Mouse (Mus musculus) embryonic facial prominence, embryonic 15.5 days (tissue): ENCODE results near the gene Gpr27. TPM values are rescaled to one million over a fixed set of nuclear protein-coding genes. Genes with fewer than 3 reads are reported as not detected.

ENCODE experiments used
- ATAC-seq: fragments of 200-750 bp; cut with Nextera tagmentation; 2 replicates; pipeline ENCODE4 v1.8.0; 2017; ENCODE audit warnings: low read depth, moderate TSS enrichment; ENCODE audit not compliant: insufficient number of reproducible peaks, low FRiP score, low TSS enrichment
- H3K27ac ChIP-seq: fragments of 300-500 bp; sonication (generic); replicated peaks from 2 replicates; pipeline ENCODE4 v1.5.1; 2015; ENCODE audit warnings: mild to moderate bottlenecking, inconsistent platforms
- H3K27me3 ChIP-seq: fragments of 300-500 bp; sonication (generic); 2 replicates; pipeline ENCODE4 v1.6.1; 2015; ENCODE audit warnings: inconsistent platforms
- H3K36me3 ChIP-seq: fragments of 300-500 bp; sonication (generic); 2 replicates; pipeline ENCODE4 v1.6.1; 2015; ENCODE audit warnings: mild to moderate bottlenecking, inconsistent platforms
- H3K4me1 ChIP-seq: fragments of 300-500 bp; sonication (generic); 2 replicates; pipeline ENCODE4 v1.6.1; 2015; ENCODE audit warnings: inconsistent platforms
- H3K4me2 ChIP-seq: fragments of 300-500 bp; sonication (generic); replicated peaks from 2 replicates; pipeline ENCODE4 v1.6.1; 2015; ENCODE audit warnings: mild to moderate bottlenecking, inconsistent platforms
- H3K4me3 ChIP-seq: fragments of 300-500 bp; sonication (generic); replicated peaks from 2 replicates; pipeline ENCODE4 v1.5.1; 2015; ENCODE audit warnings: mild to moderate bottlenecking, inconsistent platforms
- H3K9ac ChIP-seq: fragments of 300-500 bp; sonication (generic); 2 replicates; pipeline ENCODE4 v1.6.1; 2015; ENCODE audit warnings: inconsistent platforms
- H3K9me3 ChIP-seq: fragments of 300-500 bp; sonication (generic); replicated peaks from 2 replicates; pipeline ENCODE4 v1.6.1; 2016; ENCODE audit warnings: inconsistent platforms
- WGBS: fragments of 180-500 bp; shearing (Covaris S2); methylation state at CpG from one replicate; pipeline ENCODE4 v1.1.7; 2015; 5-methylcytosine and 5-hydroxymethylcytosine counted together
- polyA plus RNA-seq: library from polyadenylated mRNA; unstranded; fragments of >200 nt; fragmentation: Nextera tagmentation; extraction: Ambion mirVana; gene quantifications from 2 replicates; pipeline ENCODE4 v1.2.1, GENCODE M21; 2015

Gene Gpr27
- polyA plus RNA-seq, 1 experiment from 2014 or later, result 7.5 TPM

GRCm38 (mm10) chr6:99678108-99678507 is 14.4 kb upstream of the Gpr27 start:
- Histone ChIP-seq H3K4me1 (no peaks in the 10 kb centered on the region), H3K27ac (no peak overlapping the region), H3K4me2 (no peak overlapping the region), H3K9me3 (no peaks in the 10 kb centered on the region), H3K9ac (no peak overlapping the region), H3K27me3 (no peaks in the 10 kb centered on the region), H3K4me3 (no peak overlapping the region), H3K36me3 (no peaks in the 10 kb centered on the region)
- ATAC-seq, result no peak
- WGBS, result 86% methylated on average over 11 of the region's 11 CpGs

GRCm38 (mm10) chr6:99683974-99684373 is 8.5 kb upstream of the Gpr27 start:
- H3K36me3 ChIP-seq, result no peaks in the 10 kb centered on the region
- H3K9me3 ChIP-seq, result no peaks in the 10 kb centered on the region
- no peak overlapping the region for H3K4me3 ChIP-seq
- H3K4me1 ChIP-seq, result no peaks in the 10 kb centered on the region
- no peak overlapping the region for H3K4me2 ChIP-seq
- WGBS, result 85% methylated on average over 5 of the region's 5 CpGs
- H3K9ac ChIP-seq, result no peak overlapping the region
- no peak overlapping the region for H3K27ac ChIP-seq
- H3K27me3 ChIP-seq, result no peaks in the 10 kb centered on the region
- ATAC-seq, result no peak

GRCm38 (mm10) chr6:99684899-99685298 is 7.6 kb upstream of the Gpr27 start:
- no peak overlapping the region for H3K27ac ChIP-seq
- H3K4me1 ChIP-seq, result no peaks in the 10 kb centered on the region
- no peak overlapping the region for H3K4me2 ChIP-seq
- no peaks in the 10 kb centered on the region for H3K9me3 ChIP-seq
- H3K9ac ChIP-seq, result no peak overlapping the region
- no peak for ATAC-seq
- H3K4me3 ChIP-seq, result no peak overlapping the region
- H3K27me3 ChIP-seq, result peaks cover under 1% of the 10 kb centered on the region; the same call in 1 of the 2 replicates
- H3K36me3 ChIP-seq, result no peaks in the 10 kb centered on the region
- WGBS, result 57% methylated on average over 5 of the region's 5 CpGs

GRCm38 (mm10) chr6:99688513-99688912 is 4.0 kb upstream of the Gpr27 start:
- no peak for ATAC-seq
- H3K27me3 ChIP-seq, result peaks cover 28% of the 10 kb centered on the region
- no peak overlapping the region for H3K9ac ChIP-seq
- no peak overlapping the region for H3K4me2 ChIP-seq
- 84% methylated on average over 6 of the region's 6 CpGs for WGBS
- peaks cover 15% of the 10 kb centered on the region for H3K4me1 ChIP-seq
- no peaks in the 10 kb centered on the region for H3K36me3 ChIP-seq
- no peaks in the 10 kb centered on the region for H3K9me3 ChIP-seq
- no peak overlapping the region for H3K27ac ChIP-seq
- no peak overlapping the region for H3K4me3 ChIP-seq

GRCm38 (mm10) chr6:99691666-99692205 is 743 bp upstream of the Gpr27 start:
- ATAC-seq, result 0 out of 2 replicates have a peak, but pooled peaks have one; percentile 15
- peaks cover 47% of the 10 kb centered on the region for H3K27me3 ChIP-seq

GRCm38 (mm10) chr6:99692916-99693841 is 700 bp downstream of the Gpr27 start:
- H3K9me3 ChIP-seq, result no peaks in the 10 kb centered on the region
- no peak for ATAC-seq
- no peaks in the 10 kb centered on the region for H3K36me3 ChIP-seq
- peak overlapping the region; percentile 71; the same call in 1 of the 2 replicates for H3K27ac ChIP-seq
- peaks cover 47% of the 10 kb centered on the region for H3K27me3 ChIP-seq
- H3K9ac ChIP-seq, result peak overlapping the region; percentile 53
- H3K4me2 ChIP-seq, result peak overlapping the region; percentile 92
- peak overlapping the region; percentile 76 for H3K4me3 ChIP-seq
- WGBS, result under 1% methylated on average over 109 of the region's 110 CpGs
- H3K4me1 ChIP-seq, result peaks cover 22% of the 10 kb centered on the region

More at GRCm38 (mm10) chr6:99691666-99692205, 743 bp upstream of the Gpr27 start:
- H3K4me1 ChIP-seq, result peaks cover 22% of the 10 kb centered on the region
- 7% methylated on average over 25 of the region's 25 CpGs for WGBS
- H3K9me3 ChIP-seq, result no peaks in the 10 kb centered on the region
- H3K9ac ChIP-seq, result peak overlapping the region; percentile 53
- H3K4me2 ChIP-seq, result peak overlapping the region; percentile 92
- H3K4me3 ChIP-seq, result peak overlapping the region; percentile 76
- H3K36me3 ChIP-seq, result no peaks in the 10 kb centered on the region
- 0 out of 2 replicates have a peak overlapping the region, but pooled peaks have one; percentile 71 for H3K27ac ChIP-seq

GRCm38 (mm10) chr6:99700484-99700883 is 8.0 kb downstream of the Gpr27 start:
- Histone ChIP-seq H3K9ac (no peak overlapping the region), H3K27ac (no peak overlapping the region), H3K4me1 (0 out of 2 replicates have a peak, but pooled peaks cover 7% of the 10 kb centered on the region), H3K4me2 (no peak overlapping the region), H3K9me3 (no peaks in the 10 kb centered on the region), H3K27me3 (peaks cover 8% of the 10 kb centered on the region; the same call in 1 of the 2 replicates), H3K4me3 (no peak overlapping the region), H3K36me3 (no peaks in the 10 kb centered on the region)
- 29% methylated on average over 3 of the region's 3 CpGs for WGBS
- ATAC-seq, result peak; percentile 65

- no peaks in the 10 kb centered on the region for H3K36me3 ChIP-seq
- H3K9me3 ChIP-seq, result no peaks in the 10 kb centered on the region
- H3K4me2 ChIP-seq, result no peak overlapping the region
- H3K27ac ChIP-seq, result no peak overlapping the region
- no peak for ATAC-seq
- no peak overlapping the region for H3K9ac ChIP-seq
- H3K27me3 ChIP-seq, result 0 out of 2 replicates have a peak, but pooled peaks cover 6% of the 10 kb centered on the region
- no peak overlapping the region for H3K4me3 ChIP-seq
- H3K4me1 ChIP-seq, result no peaks in the 10 kb centered on the region
- WGBS, result 75% methylated on average over 11 of the region's 11 CpGs
These were observed 19.2 kb downstream of the Gpr27 start for GRCm38 (mm10) chr6:99711576-99712101.

- Histone ChIP-seq H3K36me3 (no peaks in the 10 kb centered on the region), H3K27ac (no peak overlapping the region), H3K4me1 (no peaks in the 10 kb centered on the region), H3K9me3 (no peaks in the 10 kb centered on the region), H3K4me3 (no peak overlapping the region), H3K4me2 (no peak overlapping the region), H3K9ac (no peak overlapping the region), H3K27me3 (0 out of 2 replicates have a peak, but pooled peaks cover 6% of the 10 kb centered on the region)
- no peak for ATAC-seq
- WGBS, result 72% methylated on average over 5 of the region's 5 CpGs
These were observed 20.8 kb downstream of the Gpr27 start for GRCm38 (mm10) chr6:99713256-99713655.

GRCm38 (mm10) chr6:99715191-99715590 is 22.7 kb downstream of the Gpr27 start:
- no peak overlapping the region for H3K27ac ChIP-seq
- no peak overlapping the region for H3K4me2 ChIP-seq
- H3K4me3 ChIP-seq, result no peak overlapping the region
- no peaks in the 10 kb centered on the region for H3K9me3 ChIP-seq
- WGBS, result 64% methylated on average over 6 of the region's 6 CpGs
- H3K36me3 ChIP-seq, result no peaks in the 10 kb centered on the region
- no peaks in the 10 kb centered on the region for H3K4me1 ChIP-seq
- no peak for ATAC-seq
- no peak overlapping the region for H3K9ac ChIP-seq
- 0 out of 2 replicates have a peak, but pooled peaks cover 6% of the 10 kb centered on the region for H3K27me3 ChIP-seq

GRCm38 (mm10) chr6:99715913-99716312 is 23.4 kb downstream of the Gpr27 start:
- Histone ChIP-seq H3K9me3 (no peaks in the 10 kb centered on the region), H3K36me3 (no peaks in the 10 kb centered on the region), H3K4me2 (no peak overlapping the region), H3K9ac (no peak overlapping the region), H3K4me1 (no peaks in the 10 kb centered on the region), H3K4me3 (no peak overlapping the region), H3K27ac (no peak overlapping the region), H3K27me3 (0 out of 2 replicates have a peak, but pooled peaks cover 6% of the 10 kb centered on the region)
- WGBS, result 58% methylated on average over 6 of the region's 6 CpGs
- no peak for ATAC-seq
